Mouse (Mus musculus) kidney, adult 2 months (tissue): ENCODE results near the gene Bicra.

Experiments used
- CTCF ChIP-seq: fragments of 200-500 bp; conservative IDR thresholded peaks from 2 replicates; pipeline ENCODE4 v1.5.1; 2011; ENCODE audit warnings: low read depth, mild to moderate bottlenecking, control low read depth, low read length, moderate library complexity, mixed read lengths; ENCODE audit not compliant: insufficient read depth, insufficient read length
- POLR2A ChIP-seq: fragments of 200-500 bp; IDR thresholded peaks from one replicate; pipeline ENCODE4 v1.6.1; 2011; ENCODE audit warnings: low read depth, low read length, control low read depth

GRCm38 (mm10) chr7:15955509-15955908 lies 92.2 kb downstream of the Bicra start:
- no peak for TF ChIP-seq CTCF
- no peak for TF ChIP-seq POLR2A
